Mouse (Mus musculus): ENCODE data around the gene Fkbp5.

The Fkbp5 gene

GRCm38 (mm10) chr17:28522623-28523354 is 5.5 kb upstream of the Fkbp5 start:
- DNase-seq, result peak; percentile 97

GRCm38 (mm10) chr17:28521920-28522319 is 4.6 kb upstream of the Fkbp5 start:
- no peak for DNase-seq

- no peak for DNase-seq
These were observed 3.9 kb upstream of the Fkbp5 start for GRCm38 (mm10) chr17:28521071-28521726.

GRCm38 (mm10) chr17:28520561-28520960 is 3.2 kb upstream of the Fkbp5 start:
- DNase-seq, result no peak

- DNase-seq, result no peak
These were observed 2.5 kb upstream of the Fkbp5 start for GRCm38 (mm10) chr17:28519827-28520226.

GRCm38 (mm10) chr17:28518615-28519071 is 1.3 kb upstream of the Fkbp5 start:
- no peak for DNase-seq

GRCm38 (mm10) chr17:28517956-28518614 is 758 bp upstream of the Fkbp5 start:
- DNase-seq, result peak; percentile 94

GRCm38 (mm10) chr17:28516881-28517280 is 446 bp downstream of the Fkbp5 start:
- no peak for DNase-seq

GRCm38 (mm10) chr17:28515431-28516341 is 1.6 kb downstream of the Fkbp5 start:
- no peak for DNase-seq

- no peak for DNase-seq
These were observed 2.8 kb downstream of the Fkbp5 start for GRCm38 (mm10) chr17:28514555-28514954.

- DNase-seq, result no peak
These were observed 3.5 kb downstream of the Fkbp5 start for GRCm38 (mm10) chr17:28513844-28514243.

- no peak for DNase-seq
These were observed 4.0 kb downstream of the Fkbp5 start for GRCm38 (mm10) chr17:28513337-28513736.

GRCm38 (mm10) chr17:28512696-28513095 is 4.6 kb downstream of the Fkbp5 start:
- DNase-seq, result no peak

- no peak for DNase-seq
These were observed 5.4 kb downstream of the Fkbp5 start for GRCm38 (mm10) chr17:28511616-28512541.

- no peak for DNase-seq
These were observed 6.6 kb downstream of the Fkbp5 start for GRCm38 (mm10) chr17:28510445-28511342.

GRCm38 (mm10) chr17:28507496-28507895 is 9.8 kb downstream of the Fkbp5 start:
- DNase-seq, result no peak

GRCm38 (mm10) chr17:28506895-28507294 is 10.4 kb downstream of the Fkbp5 start:
- DNase-seq, result no peak

- DNase-seq, result no peak
These were observed 11.7 kb downstream of the Fkbp5 start for GRCm38 (mm10) chr17:28505591-28505990.

- no peak for DNase-seq
These were observed 13.1 kb downstream of the Fkbp5 start for GRCm38 (mm10) chr17:28504182-28504581.

- no peak for DNase-seq
These were observed 15.0 kb downstream of the Fkbp5 start for GRCm38 (mm10) chr17:28502196-28502821.

All from right cerebral cortex, adult 18-20 months (tissue).